Mouse (Mus musculus) C2C12 (cell line): Measurements from ENCODE around the gene Trp53tg5.

ENCODE experiments used
- CEBPB ChIP-seq: IDR thresholded peaks from one replicate; pipeline ENCODE4 v1.6.1; 2011; ENCODE audit warnings: low read depth, mild to moderate bottlenecking, control low read depth, moderate library complexity
- CTCF ChIP-seq: IDR thresholded peaks from one replicate; pipeline ENCODE4 v1.5.1; 2011; ENCODE audit not compliant: control insufficient read depth, insufficient read depth, insufficient read length
- FOSL1 ChIP-seq: IDR thresholded peaks from one replicate; pipeline ENCODE4 v1.8.0; 2011; ENCODE audit warnings: mild to moderate bottlenecking, low read length; ENCODE audit not compliant: poor library complexity, insufficient read depth, severe bottlenecking
- MAX ChIP-seq: IDR thresholded peaks from one replicate; pipeline ENCODE4 v1.6.1; 2011; ENCODE audit warnings: mild to moderate bottlenecking, control low read depth
- MYOD1 ChIP-seq: IDR thresholded peaks from one replicate; pipeline ENCODE4 v1.6.1; 2011; ENCODE audit warnings: low read depth; ENCODE audit not compliant: control insufficient read depth, insufficient read length
- USF1 ChIP-seq: IDR thresholded peaks from one replicate; pipeline ENCODE4 v1.6.1; 2011; ENCODE audit warnings: low read depth, mild to moderate bottlenecking, control low read depth, moderate library complexity

- TF ChIP-seq USF1 (no peak), FOSL1 (no peak), MYOD1 (no peak), CTCF (no peak), CEBPB (no peak), MAX (no peak)
Measured at GRCm38 (mm10) chr2:164504919-164505318, 31.4 kb upstream of the Trp53tg5 start.
